Mouse (Mus musculus): Measurements from ENCODE around the gene Tnfsf10.

Gene Tnfsf10

DNA sequence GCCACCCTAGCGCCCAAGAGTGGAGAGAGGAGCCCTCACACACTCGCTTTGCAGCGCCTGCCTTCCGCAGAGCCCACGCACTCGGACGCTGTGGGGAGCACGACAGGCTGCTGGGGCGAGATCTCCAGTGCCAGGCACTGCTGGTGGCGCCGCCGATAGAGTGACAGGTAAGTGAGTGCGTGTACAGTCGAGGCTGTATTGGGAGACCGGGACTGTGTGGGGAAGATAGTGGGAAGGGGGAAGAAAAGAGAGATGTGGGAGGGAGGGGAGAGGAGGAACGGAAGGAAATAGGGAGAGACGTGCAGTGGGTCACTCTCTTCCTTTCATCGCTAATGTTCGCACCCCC is 54.4 kb downstream of the Tnfsf10 start, which contains the start of gene Ghsr:
Gene Ghsr, plus strand, starts transcription at position 76 of the 346 bp plus-strand sequence.
- DNase-seq (ENCODE audit: low read depth, low spot score), result no peak

GRCm38 (mm10) chr3:27371725-27372650 is 55.2 kb downstream of the Tnfsf10 start:
- DNase-seq (ENCODE audit: low read depth, low spot score), result peak; percentile 4

DNA sequence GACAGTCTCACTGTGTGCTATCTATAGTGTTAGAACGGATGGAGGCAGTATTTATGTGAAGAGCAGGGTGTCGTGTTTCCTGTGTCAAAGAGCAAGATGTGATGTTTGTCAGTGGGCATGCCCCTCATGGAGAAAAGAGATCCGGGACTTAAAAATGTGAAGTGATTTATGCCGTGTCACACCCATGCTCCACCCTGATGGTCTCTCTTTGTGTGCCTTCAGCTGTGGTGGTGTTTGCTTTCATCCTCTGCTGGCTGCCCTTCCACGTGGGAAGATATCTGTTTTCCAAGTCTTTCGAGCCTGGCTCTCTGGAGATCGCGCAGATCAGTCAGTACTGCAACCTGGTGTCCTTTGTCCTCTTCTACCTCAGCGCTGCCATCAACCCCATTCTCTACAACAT is 57.6 kb downstream of the Tnfsf10 start:
- DNase-seq (ENCODE audit: low read depth, low spot score), result no peak

DNA sequence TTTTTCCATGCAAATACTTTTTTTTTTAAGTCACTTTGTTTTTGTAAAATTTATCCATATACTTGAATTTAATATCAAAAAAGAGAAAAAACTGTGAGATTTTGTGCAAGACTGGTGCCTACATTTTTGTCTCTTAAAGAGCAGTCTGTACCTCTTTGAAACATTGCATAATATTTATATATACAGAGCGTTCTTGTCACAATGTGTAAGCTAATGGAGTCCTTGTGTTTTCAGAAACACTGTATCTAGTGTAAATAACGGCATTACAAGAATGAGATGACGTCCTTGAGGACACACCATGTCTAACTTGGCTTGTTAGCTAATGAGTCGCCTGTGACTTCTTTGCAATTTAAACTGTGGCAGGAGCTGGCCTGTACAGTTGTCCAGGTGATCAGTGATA is 61.1 kb downstream of the Tnfsf10 start:
- no peak for DNase-seq (ENCODE audit: low read depth, low spot score)

- no peak for DNase-seq (ENCODE audit: low read depth, low spot score)
Measured at GRCm38 (mm10) chr3:27384836-27385235, 68.0 kb downstream of the Tnfsf10 start.

- no peak for DNase-seq (ENCODE audit: low read depth, low spot score)
Measured at GRCm38 (mm10) chr3:27389923-27390322, 73.1 kb downstream of the Tnfsf10 start.

Data from CD4-positive, CD25-positive, alpha-beta regulatory T cell, adult 2 months (primary cell).